Mouse (Mus musculus) myocyte (in vitro differentiated cells): Measurements from ENCODE around the gene Tbxas1. TPM values are rescaled to one million over a fixed set of nuclear protein-coding genes. Genes with fewer than 3 reads are reported as not detected.

ENCODE experiments used
- H3K27me3 ChIP-seq: one replicate; pipeline ENCODE4 v1.6.1; 2011; ENCODE audit not compliant: control insufficient read depth, insufficient read depth, insufficient read length
- H3K36me3 ChIP-seq: one replicate; pipeline ENCODE4 v1.6.1; 2011; ENCODE audit not compliant: control insufficient read depth, insufficient read depth
- H3K4me2 ChIP-seq: one replicate; pipeline ENCODE4 v1.6.1; 2011; ENCODE audit warnings: low read depth, control low read depth
- H3K4me3 ChIP-seq: one replicate; pipeline ENCODE4 v1.5.1; 2011; ENCODE audit warnings: mild to moderate bottlenecking, control low read depth, moderate library complexity
- H3K79me2 ChIP-seq: one replicate; pipeline ENCODE4 v1.6.1; 2011; ENCODE audit not compliant: control insufficient read depth, insufficient read depth
- H3ac ChIP-seq: one replicate; pipeline ENCODE4 v1.6.1; 2011; ENCODE audit not compliant: control insufficient read depth, insufficient read length
- CEBPB ChIP-seq: IDR thresholded peaks from 2 replicates; pipeline ENCODE4 v1.6.1; 2011; ENCODE audit warnings: mild to moderate bottlenecking, moderate library complexity; ENCODE audit not compliant: poor library complexity, insufficient read depth, severe bottlenecking
- E2F4 ChIP-seq: IDR thresholded peaks from one replicate; pipeline ENCODE4 v1.6.1; 2011; ENCODE audit warnings: mild to moderate bottlenecking, control low read depth, moderate library complexity; ENCODE audit not compliant: insufficient read depth
- MAX ChIP-seq: IDR thresholded peaks from one replicate; pipeline ENCODE4 v1.6.1; 2011; ENCODE audit warnings: low read depth, mild to moderate bottlenecking, control low read depth
- MYOD1 ChIP-seq, 3 experiments: IDR thresholded peaks; one replicate each; pipeline ENCODE4 v1.6.1; 2011; ENCODE audit warnings: control low read depth in 2 of 3, low read depth in 2 of 3, mild to moderate bottlenecking in 2 of 3, moderate library complexity in 1 of 3; ENCODE audit not compliant: insufficient read length in 2 of 3, control insufficient read depth in 1 of 3
- MYOG ChIP-seq, 3 experiments: IDR thresholded peaks; one replicate each; pipeline ENCODE4 v1.6.1; 2011; ENCODE audit warnings: control low read depth in 2 of 3, low read depth in 2 of 3, mild to moderate bottlenecking in 2 of 3; ENCODE audit not compliant: insufficient read length in 2 of 3, control insufficient read depth in 1 of 3, insufficient read depth in 1 of 3
- POLR2A ChIP-seq: IDR thresholded peaks from one replicate; pipeline ENCODE4 v1.6.1; 2011; ENCODE audit warnings: low read depth, mild to moderate bottlenecking, control low read depth, moderate library complexity; ENCODE audit not compliant: insufficient read length
- POLR2AphosphoS2 ChIP-seq: IDR thresholded peaks from one replicate; pipeline ENCODE4 v1.6.1; 2011; ENCODE audit warnings: low read depth, control low read depth; ENCODE audit not compliant: insufficient read length
- REST ChIP-seq: IDR thresholded peaks from one replicate; pipeline ENCODE4 v1.6.1; 2011; ENCODE audit warnings: mild to moderate bottlenecking, control low read depth, moderate library complexity; ENCODE audit not compliant: insufficient read depth, insufficient read length
- SRF ChIP-seq: IDR thresholded peaks from one replicate; pipeline ENCODE4 v1.6.1; 2011; ENCODE audit warnings: low read depth; ENCODE audit not compliant: control insufficient read depth, insufficient read length
- TCF12 ChIP-seq: IDR thresholded peaks from one replicate; pipeline ENCODE4 v1.6.1; 2011; ENCODE audit warnings: mild to moderate bottlenecking, control low read depth; ENCODE audit not compliant: poor library complexity, insufficient read depth, severe bottlenecking
- TCF3 ChIP-seq: IDR thresholded peaks from one replicate; pipeline ENCODE4 v1.6.1; 2011; ENCODE audit warnings: low read depth, control low read depth; ENCODE audit not compliant: insufficient read length
- USF1 ChIP-seq: IDR thresholded peaks from one replicate; pipeline ENCODE4 v1.6.1; 2011; ENCODE audit warnings: low read depth, mild to moderate bottlenecking, control low read depth, moderate library complexity
- polyA plus RNA-seq: library from polyadenylated mRNA; unstranded; fragments of >200 nt; fragmentation: generic; extraction: Trizol; gene quantifications from one replicate; pipeline ENCODE4 v1.2.1, GENCODE M21; 2012; ENCODE audit warnings: missing spikeins

The Tbxas1 gene
- polyA plus RNA-seq, 1 experiment: not detected

DNA sequence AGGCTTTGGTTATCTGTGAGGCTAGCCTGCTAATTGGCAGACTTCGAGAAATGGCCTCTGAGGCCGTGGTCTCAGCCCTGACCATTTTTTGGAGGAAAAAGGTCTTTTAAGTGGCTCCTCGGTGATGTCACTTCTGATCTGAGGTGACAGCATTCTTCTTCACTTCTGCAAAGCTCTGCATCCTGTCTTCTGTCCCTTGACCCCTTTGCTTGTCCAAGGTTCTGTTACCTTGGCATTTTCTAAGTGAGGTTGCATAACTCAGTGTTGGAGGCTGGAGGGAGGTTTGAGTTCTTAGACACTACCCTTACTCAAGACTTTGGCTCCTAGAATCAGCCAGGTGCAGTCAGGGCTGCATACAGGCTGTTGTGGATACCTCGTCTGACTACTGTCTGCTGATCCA, 63.9 kb downstream of the Tbxas1 start:
- Histone ChIP-seq H3ac (no peak overlapping the region), H3K79me2 (no peaks in the 10 kb centered on the region), H3K36me3 (no peaks in the 10 kb centered on the region), H3K4me2 (no peak overlapping the region), H3K27me3 (no peaks in the 10 kb centered on the region), H3K4me3 (no peak overlapping the region)
- no peak for TF ChIP-seq MAX
- TF ChIP-seq POLR2AphosphoS2: no peak
- no peak for TF ChIP-seq USF1
- TF ChIP-seq SRF: no peak
- TF ChIP-seq CEBPB: no peak
- no peak for TF ChIP-seq MYOG (IDR thresholded peaks at IDR 0.05; ENCODE audit: control insufficient read depth in 1 of 3, insufficient read depth in 1 of 3, insufficient read length in 2 of 3, low read depth in 2 of 3)
- no peak for TF ChIP-seq TCF3
- no peak for TF ChIP-seq E2F4
- no peak for TF ChIP-seq POLR2A
- no peak for TF ChIP-seq MYOD1 (IDR thresholded peaks at IDR 0.05; ENCODE audit: control insufficient read depth in 1 of 3, insufficient read length in 2 of 3, low read depth in 2 of 3)
- no peak for TF ChIP-seq REST
- no peak for TF ChIP-seq TCF12

DNA sequence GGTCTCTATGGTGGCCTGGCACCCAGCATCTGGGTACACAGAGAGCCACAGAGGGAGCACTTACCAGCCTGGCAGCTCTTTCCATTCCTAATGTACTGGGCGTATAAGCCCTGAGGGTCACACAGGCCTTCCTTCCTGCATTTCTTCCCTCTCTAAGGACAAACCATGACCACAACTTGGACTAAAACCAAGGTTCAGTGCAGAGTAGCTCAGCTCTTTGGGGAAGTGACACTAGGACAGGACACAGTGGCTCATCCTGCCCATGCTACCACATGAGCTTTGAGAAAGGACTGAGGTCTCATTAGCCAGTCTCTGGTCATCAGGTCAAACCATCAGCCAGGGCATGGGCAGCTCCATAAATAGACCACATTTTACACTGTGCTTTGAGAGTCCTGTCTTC, 65.8 kb downstream of the Tbxas1 start:
- H3ac ChIP-seq: no peak overlapping the region
- H3K27me3 ChIP-seq: no peaks in the 10 kb centered on the region
- TF ChIP-seq TCF3: no peak
- no peak overlapping the region for H3K4me3 ChIP-seq
- H3K4me2 ChIP-seq: no peak overlapping the region
- no peaks in the 10 kb centered on the region for H3K79me2 ChIP-seq
- no peaks in the 10 kb centered on the region for H3K36me3 ChIP-seq

GRCm38 (mm10) chr6:38942771-38943170, 67.6 kb downstream of the Tbxas1 start:
- no peak overlapping the region for H3K4me2 ChIP-seq
- H3K36me3 ChIP-seq: no peaks in the 10 kb centered on the region
- no peak overlapping the region for H3K4me3 ChIP-seq
- H3ac ChIP-seq: no peak overlapping the region
- H3K27me3 ChIP-seq: no peaks in the 10 kb centered on the region
- H3K79me2 ChIP-seq: no peaks in the 10 kb centered on the region
- TF ChIP-seq MYOD1 (IDR thresholded peaks at IDR 0.05; ENCODE audit: control insufficient read depth in 1 of 3, insufficient read length in 2 of 3, low read depth in 2 of 3) (no peak), CEBPB (no peak), TCF3 (no peak), REST (no peak), TCF12 (no peak), POLR2A (no peak), USF1 (no peak), MAX (no peak), E2F4 (no peak), MYOG (IDR thresholded peaks at IDR 0.05; ENCODE audit: control insufficient read depth in 1 of 3, insufficient read depth in 1 of 3, insufficient read length in 2 of 3, low read depth in 2 of 3) (no peak), POLR2AphosphoS2 (no peak), SRF (no peak)

GRCm38 (mm10) chr6:38944392-38944791, 69.2 kb downstream of the Tbxas1 start:
- H3K79me2 ChIP-seq: no peaks in the 10 kb centered on the region
- no peak overlapping the region for H3K4me2 ChIP-seq
- TF ChIP-seq SRF (no peak), CEBPB (no peak), POLR2AphosphoS2 (no peak), TCF3 (no peak), E2F4 (no peak), MAX (no peak), REST (no peak), USF1 (no peak), MYOD1 (IDR thresholded peaks at IDR 0.05; ENCODE audit: control insufficient read depth in 1 of 3, insufficient read length in 2 of 3, low read depth in 2 of 3) (no peak), TCF12 (no peak), POLR2A (no peak), MYOG (IDR thresholded peaks at IDR 0.05; ENCODE audit: control insufficient read depth in 1 of 3, insufficient read depth in 1 of 3, insufficient read length in 2 of 3, low read depth in 2 of 3) (no peak)
- no peaks in the 10 kb centered on the region for H3K36me3 ChIP-seq
- H3K4me3 ChIP-seq: no peak overlapping the region
- H3ac ChIP-seq: no peak overlapping the region
- no peaks in the 10 kb centered on the region for H3K27me3 ChIP-seq

- Histone ChIP-seq H3K4me2 (no peak overlapping the region), H3K79me2 (no peaks in the 10 kb centered on the region), H3K27me3 (no peaks in the 10 kb centered on the region), H3K36me3 (no peaks in the 10 kb centered on the region), H3ac (no peak overlapping the region), H3K4me3 (no peak overlapping the region)
- TF ChIP-seq E2F4 (no peak), TCF12 (no peak), POLR2AphosphoS2 (no peak), MYOD1 (IDR thresholded peaks at IDR 0.05; ENCODE audit: control insufficient read depth in 1 of 3, insufficient read length in 2 of 3, low read depth in 2 of 3) (no peak), REST (no peak), USF1 (no peak)
These were observed 69.6 kb downstream of the Tbxas1 start for GRCm38 (mm10) chr6:38944826-38945225.
